Mouse (Mus musculus) cerebellum, postnatal 14 days (tissue): ENCODE results near the gene Arhgap23.

Source experiments
- DNase-seq, 2 experiments: peaks; one replicate each; pipeline ENCODE4 v3.0.0; 2021; ENCODE audit warnings: mixed read lengths in 2 of 2

Gene Arhgap23

DNA sequence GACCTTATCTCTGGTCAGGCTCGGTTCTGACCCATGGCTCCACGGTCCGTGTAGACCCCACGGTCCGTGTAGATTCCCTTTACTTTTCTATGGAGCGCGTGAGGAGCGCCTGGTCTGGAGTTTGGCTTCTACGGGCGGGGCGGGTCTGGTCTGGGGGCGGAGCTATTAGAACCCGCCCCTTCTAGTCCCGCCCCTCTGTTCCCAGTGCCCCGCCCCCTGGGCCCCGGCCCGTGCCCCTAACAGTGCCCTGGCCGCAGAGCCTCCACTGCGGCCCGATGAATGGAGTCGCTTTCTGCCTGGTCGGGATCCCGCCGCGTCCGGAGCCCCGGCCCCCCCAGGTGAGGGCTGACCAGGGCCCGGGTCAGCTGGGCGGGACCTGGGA lies at the start of gene Arhgap23:
Gene Arhgap23 (plus strand): TSS at position 204 of the 382 bp plus-strand sequence.
- DNase-seq: peak in 1 of 2 experiments; percentile 54

- peak in 1 of 2 experiments; percentile 53 for DNase-seq
Measured at GRCm38 (mm10) chr11:97365556-97365955, 49.8 kb upstream of the Arhgap23 start.

- DNase-seq: peak; percentile 63 to 75
Measured at GRCm38 (mm10) chr11:97368501-97368900, 46.8 kb upstream of the Arhgap23 start.

- peak; percentile 89 to 96 for DNase-seq
Measured at GRCm38 (mm10) chr11:97370329-97371091, 44.8 kb upstream of the Arhgap23 start.

- DNase-seq: peak; percentile 51 to 71
Measured at GRCm38 (mm10) chr11:97372159-97372864, 43.0 kb upstream of the Arhgap23 start.

- DNase-seq: no peak
Measured at GRCm38 (mm10) chr11:97373402-97373801, 41.9 kb upstream of the Arhgap23 start.

DNA sequence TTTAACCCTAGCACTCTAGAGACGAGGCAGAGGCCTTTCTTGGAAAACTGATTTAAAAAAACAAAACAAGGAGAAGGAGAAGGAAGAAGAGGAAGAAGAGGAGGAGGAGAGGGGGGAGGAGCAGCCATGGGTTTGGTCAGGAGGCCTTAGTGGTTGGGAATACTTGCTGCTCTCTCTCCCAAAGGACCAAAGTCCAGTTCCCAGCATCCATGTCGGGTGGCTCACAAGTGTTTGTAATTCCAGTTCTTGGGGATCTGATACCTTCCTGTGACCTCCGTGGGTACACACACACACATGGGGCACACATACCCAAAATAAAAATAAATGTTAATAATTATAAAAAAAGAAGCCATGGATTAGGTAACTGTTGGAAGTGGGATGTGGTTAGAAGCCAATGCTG lies 35.3 kb upstream of the Arhgap23 start:
- no peak for DNase-seq

GRCm38 (mm10) chr11:97383017-97383416 lies 32.3 kb upstream of the Arhgap23 start:
- no peak for DNase-seq

- DNase-seq: no peak
Measured at GRCm38 (mm10) chr11:97383764-97384163, 31.6 kb upstream of the Arhgap23 start.

GRCm38 (mm10) chr11:97387811-97388210 lies 27.5 kb upstream of the Arhgap23 start:
- no peak for DNase-seq

DNA sequence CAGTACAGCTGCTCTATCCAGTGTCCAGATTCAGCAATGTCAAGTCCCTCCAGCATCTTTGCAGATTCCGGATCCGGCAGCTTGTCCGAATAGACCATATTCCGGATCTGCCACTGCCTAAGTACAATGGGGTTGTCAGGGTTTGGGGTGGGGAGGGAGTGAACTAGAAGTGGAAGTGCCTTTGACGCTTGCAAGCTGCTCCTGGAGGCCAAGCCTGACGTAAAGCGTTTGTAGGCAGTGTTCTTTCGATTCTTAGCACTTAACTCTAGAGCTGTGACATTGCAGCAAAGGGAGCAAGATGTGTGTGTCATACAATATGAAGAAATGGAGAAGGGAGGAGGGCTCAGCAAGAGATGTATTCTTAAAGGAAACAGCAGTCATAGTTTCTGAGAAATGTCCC lies 26.2 kb upstream of the Arhgap23 start:
- DNase-seq: no peak

- no peak for DNase-seq
Measured at GRCm38 (mm10) chr11:97393658-97394057, 21.7 kb upstream of the Arhgap23 start.

DNA sequence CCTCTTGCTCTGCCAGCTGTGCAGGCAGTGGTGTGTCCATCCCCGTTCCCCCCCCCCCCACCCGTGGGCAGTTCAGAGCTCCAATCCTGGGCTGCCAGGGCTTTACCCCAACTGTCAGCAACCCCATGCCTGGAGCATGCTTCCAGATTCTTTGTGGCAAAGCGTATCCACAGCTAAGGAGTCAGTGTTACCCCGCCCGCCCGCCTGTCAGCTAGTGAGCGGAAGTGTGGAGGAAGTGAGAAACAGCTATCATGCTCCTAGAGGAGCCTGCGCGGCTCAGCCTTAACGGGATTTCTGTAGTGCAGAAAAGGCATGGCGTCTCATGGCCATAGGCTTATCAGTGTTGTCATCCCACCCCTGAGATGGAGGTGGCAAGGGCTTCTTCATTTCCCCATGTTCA lies 21.2 kb upstream of the Arhgap23 start:
- DNase-seq: no peak

- no peak for DNase-seq
Measured at GRCm38 (mm10) chr11:97398506-97398905, 16.8 kb upstream of the Arhgap23 start.

- peak; percentile 88 to 89 for DNase-seq
Measured at GRCm38 (mm10) chr11:97399958-97400710, 15.2 kb upstream of the Arhgap23 start.

DNA sequence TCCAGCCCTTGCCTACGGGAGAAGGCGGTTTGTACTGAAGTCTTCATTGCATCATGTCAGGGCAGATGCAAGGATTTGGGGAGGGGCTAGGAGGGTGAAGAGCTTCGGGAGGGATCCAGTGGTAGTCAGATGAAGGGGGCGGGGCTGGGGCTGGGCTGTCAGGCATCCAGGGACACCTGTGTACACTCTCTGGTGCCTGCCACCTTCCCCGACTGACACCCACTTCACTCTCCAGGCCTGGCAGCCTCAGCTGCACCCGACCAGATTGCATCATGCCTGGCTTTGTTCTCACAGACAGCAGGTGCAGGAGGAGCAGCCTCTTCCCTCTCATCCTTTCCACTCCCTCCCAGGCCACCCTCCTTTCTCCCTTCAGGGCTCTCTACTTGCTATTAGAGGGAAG lies 14.3 kb upstream of the Arhgap23 start:
- peak; percentile 64 to 70 for DNase-seq

GRCm38 (mm10) chr11:97401686-97402435 lies 13.5 kb upstream of the Arhgap23 start:
- no peak for DNase-seq

DNA sequence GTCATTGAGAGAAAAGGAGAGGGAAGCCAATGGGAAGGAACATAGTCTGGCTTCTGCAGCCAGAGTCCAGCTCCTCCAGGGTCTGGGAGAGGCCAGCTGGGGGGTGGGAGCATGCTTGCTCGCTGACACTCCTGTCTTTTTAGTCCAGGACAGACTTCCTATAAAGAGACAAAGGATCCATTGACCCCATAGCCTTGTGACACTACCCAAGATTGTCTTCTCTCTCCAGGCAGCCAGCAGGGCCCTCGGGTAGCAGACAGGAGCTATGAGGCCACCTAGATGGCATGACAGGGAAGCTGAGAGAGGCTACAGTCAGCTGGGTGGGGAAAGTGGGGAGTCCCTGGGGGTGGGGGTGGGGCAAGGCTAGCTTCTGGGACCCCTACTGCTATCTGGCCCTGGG lies 12.6 kb upstream of the Arhgap23 start:
- DNase-seq: no peak

DNA sequence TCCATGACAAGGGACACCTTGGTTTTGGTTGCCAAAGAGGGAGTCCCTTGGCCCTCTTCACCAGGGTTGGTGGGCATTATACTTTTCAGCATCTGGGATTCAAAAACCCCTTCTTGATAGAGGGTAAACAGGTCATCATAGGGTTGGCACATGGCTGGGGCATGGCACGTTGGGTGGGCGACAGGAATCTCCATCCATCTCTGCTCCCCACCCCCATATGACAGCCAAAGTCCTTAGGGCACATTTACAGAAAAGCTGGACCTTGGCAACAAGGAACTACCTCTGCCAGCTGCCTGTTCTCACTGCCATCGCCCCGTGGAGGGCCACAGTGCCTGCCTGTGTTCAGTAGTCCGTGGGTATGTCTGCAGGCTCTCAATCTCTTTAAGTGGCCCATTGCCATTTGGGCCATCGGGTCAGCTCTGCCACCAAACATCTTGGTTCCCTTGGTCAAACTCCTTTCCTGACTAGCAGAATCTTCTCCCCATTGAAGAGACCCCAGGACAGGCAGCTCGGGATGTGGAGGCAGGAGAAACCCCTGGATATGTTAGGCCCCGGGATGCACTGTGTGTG lies 11.6 kb upstream of the Arhgap23 start:
- no peak for DNase-seq

DNA sequence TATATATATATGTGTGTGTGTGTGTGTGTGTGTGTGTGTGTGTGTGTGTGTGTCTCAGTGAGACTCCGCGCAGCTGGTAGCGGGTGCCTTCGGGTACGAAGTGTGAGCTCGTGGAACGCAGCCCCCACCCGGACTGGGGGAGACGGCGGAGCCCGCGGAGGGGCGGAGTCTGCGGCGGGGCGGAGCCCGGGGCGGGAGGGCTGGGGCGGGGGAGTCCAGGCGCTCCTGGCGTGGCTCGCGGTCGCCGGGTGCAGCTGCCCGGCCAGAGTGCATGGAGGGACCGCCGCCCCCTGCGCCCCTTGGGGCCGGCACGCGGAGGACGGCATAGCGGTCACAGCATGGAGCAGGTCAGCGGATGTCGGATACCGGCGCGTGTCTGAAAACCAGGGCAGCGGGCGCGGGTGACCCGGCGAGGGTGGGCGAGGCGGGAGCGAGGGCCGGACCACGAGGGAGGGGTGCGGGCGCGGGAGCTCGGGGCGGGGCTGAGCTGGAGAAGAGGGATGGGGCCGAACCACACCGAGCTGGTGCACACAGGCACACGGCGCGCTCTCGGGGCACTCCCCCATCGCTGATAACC lies 11.1 kb upstream of the Arhgap23 start:
- DNase-seq: peak; percentile 66 to 72

GRCm38 (mm10) chr11:97404761-97405190 lies 10.6 kb upstream of the Arhgap23 start:
- DNase-seq: peak in 1 of 2 experiments; percentile 40
